ENCODE assay signal across 9 mouse cellular contexts in the genomic region with DNA sequence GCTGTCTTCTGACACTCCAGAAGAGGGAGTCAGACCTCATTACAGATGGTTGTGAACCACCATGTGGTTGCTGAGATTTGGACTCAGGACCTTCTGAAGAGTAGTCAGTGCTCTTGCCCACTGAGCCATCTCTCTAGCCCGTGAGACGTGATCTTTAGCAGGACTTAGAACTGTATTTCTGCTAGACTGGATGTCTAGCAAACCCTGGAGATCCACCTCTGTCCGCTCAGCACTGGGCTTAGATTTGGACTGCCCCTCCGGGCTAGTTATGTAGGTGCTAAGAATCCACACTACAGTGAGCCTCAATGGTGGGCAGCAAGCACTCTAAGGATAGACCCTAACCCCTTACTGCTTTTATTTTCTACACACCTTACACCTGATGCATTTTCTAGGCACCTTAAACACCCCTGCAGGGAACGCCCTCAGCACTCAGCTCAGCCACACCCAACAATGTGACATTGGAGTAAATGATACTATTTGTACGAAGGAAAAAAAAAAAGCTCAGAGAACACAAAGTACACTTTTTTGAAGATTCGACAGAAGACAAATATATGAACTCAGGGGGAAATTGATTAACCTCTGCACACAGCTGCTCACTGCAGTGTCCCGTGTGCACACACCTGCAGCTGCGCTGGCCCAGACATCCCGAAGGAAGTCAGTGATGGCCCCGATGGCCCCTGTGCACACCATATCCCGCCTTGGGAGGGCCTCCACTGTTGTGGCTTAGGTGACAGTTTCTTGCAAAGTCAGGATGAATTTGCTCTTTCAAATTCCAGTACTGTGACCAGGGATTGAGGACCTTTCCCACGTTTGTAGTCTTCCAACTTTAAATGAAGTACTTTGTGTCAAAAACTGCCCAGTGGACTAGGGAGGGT. TPM values are rescaled to one million over a fixed set of nuclear protein-coding genes. Genes with fewer than 3 reads are reported as not detected.
DNase-seq lines count a peak whose midpoint lies in the region; ATAC-seq lines count a peak whose summit lies in the region.
"Had no signal": no experiment of that assay in that cellular context is flagged by ENCODE, and none has a peak within 500 bp of the region (broad histone marks: within the 10 kb centered on the region; RNA-seq: fewer than 3 reads in every experiment).

No protein-coding gene starts in this region.

- no peaks in the 10 kb centered on the region for H3K36me3 ChIP-seq in heart, embryonic 13.5 days
- no peaks in the 10 kb centered on the region for H3K36me3 ChIP-seq in embryonic facial prominence, embryonic 10.5 days (replicated peaks)

- H3K4me1 ChIP-seq in heart, embryonic 13.5 days, result peaks cover 52% of the 10 kb centered on the region
- H3K4me1 ChIP-seq in embryonic facial prominence, embryonic 10.5 days, result peaks cover 55% of the 10 kb centered on the region

- no peak for ATAC-seq in heart, embryonic 13.5 days (ENCODE audit: extremely low read depth, insufficient number of reproducible peaks, low FRiP score, low TSS enrichment)

- H3K4me2 ChIP-seq in heart, embryonic 13.5 days, result peak overlapping the region; percentile 73

- no peak for DNase-seq in heart, postnatal 4 days
- peak; percentile 37 for DNase-seq in 3T3-L1 (ENCODE audit: low read depth, low spot score)
- no peak for DNase-seq in embryonic facial prominence, embryonic 10.5 days (ENCODE audit: low spot score)
- DNase-seq in liver, result peak; percentile 53
- DNase-seq in spleen, adult 18-20 months, result no peak
- no peak for DNase-seq in embryo, embryonic 10.5 days (ENCODE audit: low spot score)
- DNase-seq in frontal cortex, postnatal 36 days (ENCODE audit: low spot score in 2 of 2), result no peak
- DNase-seq: cerebellum, adult 8-10 months had no signal

- H3K27me3 ChIP-seq in heart, embryonic 13.5 days (replicated peaks), result peaks cover 96% of the 10 kb centered on the region
- H3K27me3 ChIP-seq in embryonic facial prominence, embryonic 10.5 days (replicated peaks; ENCODE audit: low read depth, poor library complexity, severe bottlenecking), result peaks cover 100% of the 10 kb centered on the region

- WGBS in heart, embryonic 13.5 days, result 61% methylated on average over 13 of the region's 13 CpGs
- WGBS in embryonic facial prominence, embryonic 10.5 days, result 62% methylated on average over 13 of the region's 13 CpGs

- H3K9me3 ChIP-seq in heart, embryonic 13.5 days, result no peaks in the 10 kb centered on the region
- H3K9me3 ChIP-seq in embryonic facial prominence, embryonic 10.5 days, result no peaks in the 10 kb centered on the region

- H3K4me3 ChIP-seq in heart, embryonic 13.5 days, result peak overlapping the region; percentile 45
- H3K4me3 ChIP-seq in embryonic facial prominence, embryonic 10.5 days, result peak overlapping the region; percentile 46

- 0 out of 2 replicates have a peak overlapping the region, but pooled peaks have one; percentile 36 for H3K27ac ChIP-seq in heart, embryonic 13.5 days (replicated peaks)
- H3K27ac ChIP-seq in embryonic facial prominence, embryonic 10.5 days (replicated peaks), result peak overlapping the region; percentile 19; the same call in 1 of the 2 replicates

- no peak overlapping the region for H3K9ac ChIP-seq in heart, embryonic 13.5 days

RNA-seq across cellular contexts. Expression of a gene that starts 3.4 kb away (rescaled TPM):
- 230 and 374 TPM in 2 replicates for polyA plus RNA-seq in heart, embryonic 13.5 days (2015; fragmentation: Nextera tagmentation; extraction: Ambion mirVana)
- 100 to 1,000 TPM; 168 to 174 TPM for total RNA-seq in heart, postnatal 4 days (2021)
- polyA plus RNA-seq in embryonic facial prominence, embryonic 10.5 days (2016; fragmentation: Nextera tagmentation; extraction: Ambion mirVana), result 184 and 196 TPM in 2 replicates

RNA-seq across cellular contexts. Expression of a gene that starts 9.8 kb away (rescaled TPM):
- 27.9 and 61.6 TPM in 2 replicates for polyA plus RNA-seq in heart, embryonic 13.5 days (2015; fragmentation: Nextera tagmentation; extraction: Ambion mirVana)
- 10 to 100 TPM; 35.5 to 37.4 TPM for total RNA-seq in heart, postnatal 4 days (2021)
- 55.1 and 61.0 TPM in 2 replicates for polyA plus RNA-seq in embryonic facial prominence, embryonic 10.5 days (2016; fragmentation: Nextera tagmentation; extraction: Ambion mirVana)

RNA-seq across cellular contexts. Expression of a gene that starts 29.9 kb away (rescaled TPM):
- polyA plus RNA-seq in heart, embryonic 13.5 days (2015; fragmentation: Nextera tagmentation; extraction: Ambion mirVana), result 36.5 and 47.5 TPM in 2 replicates
- 10 to 100 TPM; 26.7 to 28.1 TPM for total RNA-seq in heart, postnatal 4 days (2021)
- 4.9 and 10.0 TPM in 2 replicates for polyA plus RNA-seq in embryonic facial prominence, embryonic 10.5 days (2016; fragmentation: Nextera tagmentation; extraction: Ambion mirVana)

RNA-seq across cellular contexts. Expression of a gene that starts 32.1 kb away (rescaled TPM):
- 58.0 and 65.9 TPM in 2 replicates for polyA plus RNA-seq in heart, embryonic 13.5 days (2015; fragmentation: Nextera tagmentation; extraction: Ambion mirVana)
- total RNA-seq in heart, postnatal 4 days (2021), result 10 to 100 TPM; 45.1 to 52.7 TPM
- polyA plus RNA-seq in embryonic facial prominence, embryonic 10.5 days (2016; fragmentation: Nextera tagmentation; extraction: Ambion mirVana), result 150 and 152 TPM in 2 replicates

RNA-seq across cellular contexts. Expression of a gene that starts 45.3 kb away (rescaled TPM):
- polyA plus RNA-seq in heart, embryonic 13.5 days (2015; fragmentation: Nextera tagmentation; extraction: Ambion mirVana), result not detected in 2 replicates
- total RNA-seq in heart, postnatal 4 days (2021), result not detected
- not detected in 2 replicates for polyA plus RNA-seq in embryonic facial prominence, embryonic 10.5 days (2016; fragmentation: Nextera tagmentation; extraction: Ambion mirVana)

Comparison
In these comparisons a context has a peak if more than half of its experiments do, and no peak if none do; other contexts are left out.
1. DNase-seq: peak in 3T3-L1 (single experiment) and liver (single experiment); none in heart, postnatal 4 days (single experiment), embryonic facial prominence, embryonic 10.5 days (single experiment), spleen, adult 18-20 months (0 of 2), embryo, embryonic 10.5 days (single experiment) and frontal cortex, postnatal 36 days (0 of 2).